Mouse (Mus musculus): ENCODE results near the gene Car7.

GRCm38 (mm10) chr8:104565457-104565798 lies 30.9 kb downstream of the Car7 start:
- TF ChIP-seq CTCF (IDR thresholded peaks at IDR 0.05; ENCODE audit: low read depth) (no peak), EP300 (IDR thresholded peaks at IDR 0.05; ENCODE audit: low read depth) (no peak)
